Mouse (Mus musculus) erythroblast, adult 5-6 weeks (primary cell): ENCODE measurements around the gene 2610028H24Rik. TPM values are rescaled to one million over a fixed set of nuclear protein-coding genes. Genes with fewer than 3 reads are reported as not detected.
A peak's percentile ranks its signal among the peaks of the same experiment; 100 is the strongest.

Experiments used
- ATAC-seq: replicated peaks from 2 replicates; pipeline ENCODE4 v1.8.0; 2016; ENCODE audit warnings: moderate number of reproducible peaks, mild to moderate bottlenecking, moderate TSS enrichment, inconsistent platforms; ENCODE audit not compliant: poor library complexity, low FRiP score, severe bottlenecking
- total RNA-seq, 2 experiments: library from RNA; stranded (forward) in 1 of 2; stranded (reverse) in 1 of 2; fragments of 150-400 nt in 1 of 2; fragments of 200-764, 138-1000 nt in 1 of 2; gene quantifications; 2 replicates each; pipeline versions ENCODE4 v1.2.3 to v1.2.4; 2015 to 2017; ENCODE audit warnings: low replicate concordance in 2 of 2

Gene 2610028H24Rik
- total RNA-seq (2015; ENCODE audit: low replicate concordance) (not detected in 2 replicates), total RNA-seq (2017; ENCODE audit: low replicate concordance) (not detected in 2 replicates)

DNA sequence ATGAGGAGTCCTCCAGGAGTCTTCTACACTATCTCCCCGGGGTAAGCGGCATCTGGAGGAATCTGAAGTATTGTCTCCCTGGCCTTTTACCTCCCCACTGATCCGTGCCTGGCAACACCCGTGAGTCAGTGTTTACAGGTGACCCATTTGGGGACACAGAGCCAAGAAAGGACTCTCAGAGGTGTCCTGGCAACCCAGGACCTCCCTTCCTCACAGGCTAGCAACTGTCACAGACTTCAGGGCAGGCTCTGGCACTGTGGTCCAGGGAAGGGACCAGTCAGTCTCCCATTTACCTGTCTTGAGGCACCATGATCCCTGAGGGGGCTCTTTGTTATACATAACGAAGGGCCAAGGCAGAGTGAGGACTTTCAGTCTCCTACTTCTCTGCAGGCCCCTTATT is at the start of gene 2610028H24Rik:
TSS of gene 2610028H24Rik (plus strand) at position 231 of the 400 bp plus-strand sequence.
- ATAC-seq, result no peak

DNA sequence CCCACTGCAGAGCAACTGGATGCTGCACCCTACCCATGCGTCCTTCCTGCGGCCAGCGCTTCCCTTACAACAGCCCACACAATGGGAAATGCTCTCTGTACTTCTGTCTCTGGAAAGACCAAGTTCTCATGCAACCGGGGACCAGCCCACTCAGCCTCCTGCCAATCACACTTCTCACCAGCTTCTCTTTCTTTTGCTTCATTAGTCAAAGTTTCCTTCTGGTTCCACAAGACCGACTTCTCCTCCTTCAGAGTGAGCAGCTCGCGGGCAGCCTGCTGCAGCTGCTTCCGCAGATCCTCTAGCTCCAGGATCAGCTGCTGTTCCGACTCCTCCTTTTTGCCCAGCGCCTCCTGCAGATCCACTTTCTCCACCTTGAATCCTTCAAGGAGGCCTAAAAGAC is 40.4 kb upstream of the 2610028H24Rik start:
- ATAC-seq, result no peak

DNA sequence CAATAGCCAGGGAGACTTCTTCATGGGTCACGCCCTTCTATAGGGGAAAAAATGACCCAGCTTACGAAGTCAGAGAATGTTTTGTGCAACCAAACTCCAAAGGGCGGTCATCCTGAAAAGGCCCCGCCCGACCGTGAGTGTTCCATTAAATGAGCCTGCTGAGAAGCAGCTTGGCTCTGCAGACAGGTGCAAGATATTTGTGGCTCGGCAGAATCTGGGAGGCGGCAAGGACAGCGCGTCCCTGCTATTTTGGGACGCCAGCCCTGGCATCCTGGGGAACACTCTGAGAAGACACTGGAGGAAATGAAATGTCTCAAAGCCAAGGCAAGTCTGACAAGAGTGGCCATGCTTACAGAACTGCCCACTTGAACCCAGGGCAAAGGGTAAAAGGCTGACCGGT is 32.1 kb upstream of the 2610028H24Rik start:
- ATAC-seq, result no peak

DNA sequence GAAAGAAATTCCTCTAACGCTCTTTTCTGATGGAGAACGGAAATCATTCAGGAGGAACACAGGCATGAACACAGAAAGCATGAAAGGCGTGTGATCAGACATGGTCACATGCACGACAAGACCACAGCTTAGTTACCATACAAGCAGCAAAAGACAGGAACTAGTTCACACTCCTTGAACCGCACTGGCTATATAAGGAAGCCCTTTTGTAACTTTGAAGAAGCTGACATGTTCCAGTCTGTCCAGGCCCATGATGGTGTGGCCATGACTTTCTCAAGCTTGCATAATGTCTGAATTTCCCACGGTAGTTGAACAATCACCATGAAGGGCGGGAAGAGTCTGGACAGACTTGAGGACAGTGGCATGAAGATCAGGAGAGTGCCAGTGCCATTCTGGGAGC is 23.2 kb upstream of the 2610028H24Rik start:
- ATAC-seq, result no peak

DNA sequence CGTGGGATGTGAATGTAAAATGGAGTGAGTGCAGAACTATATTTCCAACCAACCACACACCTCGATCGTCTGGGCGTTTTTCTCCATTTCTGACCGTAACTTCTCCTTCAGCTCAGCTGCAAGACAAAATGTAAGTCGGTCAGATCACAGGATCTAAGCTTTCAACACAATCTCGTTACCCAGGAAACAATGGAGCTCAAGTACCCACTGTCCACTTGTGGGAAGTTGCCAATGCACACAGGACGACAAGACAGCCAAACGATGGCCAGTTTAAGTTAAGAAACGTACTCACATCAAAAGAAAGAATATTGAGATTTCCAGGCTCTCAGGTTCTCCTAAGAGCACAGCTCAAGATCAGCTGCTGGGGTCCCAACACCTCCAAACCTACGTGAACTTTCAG is 15.0 kb upstream of the 2610028H24Rik start:
- no peak for ATAC-seq

DNA sequence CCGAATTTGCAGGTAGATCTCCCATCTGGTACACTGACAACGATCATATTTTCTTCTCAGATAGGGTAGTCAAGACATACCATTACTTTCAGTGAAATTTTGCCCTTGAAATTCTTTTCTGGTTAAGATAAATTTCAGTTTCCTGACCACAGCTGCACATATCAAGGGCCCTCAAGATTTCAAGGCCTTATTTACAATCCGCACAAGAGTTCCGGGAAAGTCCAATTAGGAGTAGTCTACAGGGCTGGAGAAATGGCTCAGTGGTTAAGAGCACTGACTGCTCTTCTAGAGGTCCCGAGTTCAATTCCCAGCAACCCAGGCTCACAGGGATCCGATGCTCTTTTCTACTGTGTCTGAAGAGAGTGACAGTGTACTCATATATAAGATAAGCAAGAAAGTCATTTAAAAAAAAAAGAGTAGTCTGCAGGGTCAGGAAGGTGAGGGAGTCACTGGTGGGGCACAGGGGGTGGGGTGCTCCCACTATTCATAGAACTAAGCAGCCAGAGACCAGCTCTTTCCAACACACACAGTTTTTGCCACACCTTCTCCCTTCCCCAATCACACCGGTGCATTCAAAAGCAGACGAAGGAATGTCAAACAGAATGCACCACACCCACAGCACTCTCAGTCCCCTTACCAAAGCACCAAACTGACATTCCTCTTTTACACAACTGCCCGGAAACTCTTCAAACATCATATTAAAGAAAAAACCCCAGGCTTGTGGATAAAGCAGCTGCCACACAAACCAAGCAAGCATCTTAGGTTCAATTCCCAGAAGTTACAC is 9.6 kb upstream of the 2610028H24Rik start:
- no peak for ATAC-seq

DNA sequence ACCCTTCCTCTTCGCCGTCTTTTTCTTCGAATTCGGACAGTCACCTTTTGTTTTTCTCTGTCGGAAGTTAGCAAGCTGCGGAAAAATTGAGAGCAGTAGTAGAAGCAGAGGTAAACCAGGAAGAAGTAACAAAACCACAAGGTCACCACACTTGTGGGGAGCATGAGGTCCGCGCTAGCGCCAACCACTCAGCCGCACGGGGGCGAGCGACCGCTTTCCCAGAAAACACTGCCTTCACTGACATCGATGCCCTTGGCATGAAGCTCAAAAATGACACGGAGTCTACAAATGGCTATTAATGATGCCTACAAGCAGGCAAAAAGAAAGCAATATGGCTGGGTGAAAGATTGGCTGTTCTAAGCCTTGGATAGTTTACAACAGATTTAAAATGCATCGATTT is 8.6 kb upstream of the 2610028H24Rik start, which contains the start of gene AC141477.1:
TSS of gene AC141477.1 (minus strand) at position 164 of the 400 bp plus-strand sequence.
- ATAC-seq, result no peak

DNA sequence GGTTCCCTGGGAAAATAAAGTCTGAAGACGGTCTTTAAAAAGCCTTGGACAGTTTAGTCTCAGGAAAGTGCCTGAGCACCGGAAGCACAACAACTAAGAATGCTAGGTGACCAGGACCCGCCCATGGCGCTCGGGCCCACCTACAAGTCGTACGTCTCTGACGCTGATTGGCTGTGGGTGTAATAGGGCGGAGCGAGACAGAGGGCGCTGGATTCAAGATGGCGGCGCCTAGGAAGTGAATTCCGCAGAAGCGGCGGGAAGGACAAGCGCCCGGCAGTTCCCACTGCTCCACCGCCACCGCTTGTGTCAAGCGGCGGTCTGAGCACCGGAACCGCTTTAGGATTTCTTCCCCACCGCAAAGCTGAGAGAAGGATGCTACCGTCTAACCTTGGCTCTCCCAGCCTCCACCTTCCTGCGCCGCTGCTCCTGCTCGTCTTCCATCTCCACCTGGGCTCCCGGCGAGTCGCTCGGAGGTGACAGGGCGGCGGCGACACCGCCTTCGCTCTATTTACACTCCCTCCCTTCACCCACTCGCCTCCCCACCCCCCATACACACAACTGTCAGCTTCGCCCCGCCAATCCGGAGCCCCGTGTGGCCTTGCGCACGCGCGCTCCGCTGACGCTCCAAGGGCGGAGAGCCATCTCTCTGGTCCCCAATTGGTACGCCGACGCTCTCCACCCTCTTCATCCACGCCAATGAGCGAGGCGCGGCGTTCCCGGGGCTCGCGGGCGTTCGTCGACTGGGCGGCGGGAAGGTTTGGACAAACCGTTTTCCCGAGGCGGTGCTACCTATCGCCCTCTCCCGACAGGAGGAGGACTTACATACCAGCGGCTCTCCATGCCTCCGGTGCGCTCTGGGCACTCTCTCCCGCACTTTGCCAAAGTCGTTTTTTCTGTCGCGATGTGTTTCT is 6.4 kb upstream of the 2610028H24Rik start, which contains the start of gene Pcnt:
TSS of gene Pcnt (minus strand) at position 609 of the 911 bp plus-strand sequence.
- ATAC-seq, result peak; percentile 93

DNA sequence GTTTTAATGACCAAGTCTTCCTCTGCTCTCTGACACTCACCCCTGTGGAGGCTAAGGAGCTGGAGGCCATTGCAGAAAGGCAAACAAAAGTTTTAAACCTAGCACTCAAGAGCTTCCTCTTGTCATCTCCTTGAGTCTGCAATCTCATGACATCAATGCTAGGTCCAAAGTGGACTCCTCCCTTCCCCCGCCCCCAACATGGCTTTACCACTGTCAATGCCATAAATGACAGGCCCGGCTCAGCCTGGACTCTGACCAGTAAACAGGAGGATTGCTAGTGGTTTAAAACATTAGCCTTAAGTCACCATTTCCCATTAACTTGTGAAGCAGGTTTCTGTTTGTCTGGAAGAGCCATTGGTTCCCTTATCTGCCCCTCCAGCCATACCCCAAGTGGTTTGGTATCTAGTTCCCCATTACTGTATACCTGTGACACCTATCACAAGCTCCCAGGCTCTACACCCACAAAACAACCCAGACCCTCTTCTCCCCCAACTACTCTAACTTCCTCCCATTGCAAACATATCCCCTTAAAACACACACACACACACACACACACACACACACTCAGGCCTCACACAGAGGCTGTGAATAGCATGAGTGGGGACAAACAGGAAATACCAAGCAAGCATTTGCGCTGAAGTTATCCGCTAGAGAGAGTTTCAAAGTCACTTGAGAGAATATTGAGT is 2.7 kb upstream of the 2610028H24Rik start:
- ATAC-seq, result no peak

DNA sequence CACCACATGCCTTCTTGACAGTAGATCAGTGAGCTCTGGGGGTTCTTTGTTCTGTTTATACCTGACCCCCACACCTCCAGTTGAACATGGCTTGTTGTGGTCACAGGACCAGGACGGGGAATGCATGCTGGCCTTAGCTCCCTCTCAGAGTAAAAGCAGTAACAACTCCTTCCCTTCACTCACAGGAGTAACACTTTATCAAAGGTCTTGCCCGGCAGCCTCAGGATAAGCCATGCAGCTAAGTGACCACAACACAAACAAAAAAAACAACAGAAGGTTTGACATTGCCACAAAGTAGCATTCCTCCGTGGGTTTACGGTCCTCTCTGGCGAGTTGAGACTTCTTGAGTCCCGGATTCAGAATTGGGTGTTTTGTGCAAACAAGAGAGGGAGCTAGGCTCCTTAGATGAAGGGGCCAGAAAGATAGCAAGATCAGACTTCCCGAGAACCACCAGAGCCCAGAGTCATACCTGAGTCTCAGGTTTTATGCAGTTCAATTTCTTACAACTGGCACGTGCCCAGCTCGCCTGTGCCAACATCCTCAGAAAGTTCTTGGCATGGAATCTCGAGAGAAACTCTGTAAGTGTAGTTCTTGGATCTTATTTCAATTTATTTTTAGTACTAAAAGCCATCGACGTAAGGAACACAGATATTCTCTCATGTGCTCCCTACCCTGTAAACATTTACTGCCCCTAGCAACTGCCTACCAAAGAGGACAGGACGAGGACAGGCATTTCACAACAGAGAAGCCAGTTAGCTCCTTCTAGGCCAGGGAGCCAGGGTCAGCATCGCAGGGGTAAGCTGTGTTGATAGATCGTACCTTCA is 1.3 kb upstream of the 2610028H24Rik start:
- no peak for ATAC-seq

DNA sequence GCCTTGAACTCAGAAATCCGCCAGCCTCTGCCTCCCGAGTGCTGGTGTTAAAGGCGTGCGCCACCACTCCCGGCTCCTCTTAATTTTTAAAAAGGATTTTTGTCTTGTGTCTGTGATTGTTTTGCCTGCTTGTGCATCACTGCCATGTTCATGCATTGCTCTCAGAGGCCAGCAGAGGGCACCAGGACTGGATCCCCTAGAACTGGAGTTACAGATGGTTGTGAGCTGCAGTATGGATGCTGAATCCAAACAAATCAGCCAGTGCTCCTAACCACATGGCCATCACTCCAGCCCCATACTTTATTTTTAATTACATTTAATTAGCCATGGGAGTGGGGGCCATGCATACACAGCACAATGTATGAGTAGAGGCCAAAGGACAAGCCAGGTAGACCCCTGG is 6.4 kb downstream of the 2610028H24Rik start:
- ATAC-seq, result no peak; the same call in 1 of the 2 replicates

DNA sequence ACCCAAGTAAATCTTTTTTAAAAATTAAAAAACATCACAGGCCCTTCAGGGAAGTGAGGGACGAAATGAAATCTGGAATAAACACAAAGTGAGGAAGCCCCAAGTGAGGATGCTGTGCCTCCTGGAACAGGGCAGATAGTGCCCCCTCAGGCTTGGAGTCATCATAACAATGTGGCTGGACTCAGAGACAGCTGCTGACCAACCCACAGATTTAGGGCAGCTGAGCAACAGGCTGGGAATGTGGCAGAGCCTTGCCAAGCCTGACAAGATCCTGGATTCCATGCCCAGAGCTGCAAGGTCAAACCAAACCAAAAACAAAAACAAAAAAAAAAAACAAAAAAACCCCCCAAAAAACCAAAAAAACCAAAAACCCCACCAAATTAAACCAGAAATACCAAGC is 12.4 kb downstream of the 2610028H24Rik start:
- ATAC-seq, result no peak

DNA sequence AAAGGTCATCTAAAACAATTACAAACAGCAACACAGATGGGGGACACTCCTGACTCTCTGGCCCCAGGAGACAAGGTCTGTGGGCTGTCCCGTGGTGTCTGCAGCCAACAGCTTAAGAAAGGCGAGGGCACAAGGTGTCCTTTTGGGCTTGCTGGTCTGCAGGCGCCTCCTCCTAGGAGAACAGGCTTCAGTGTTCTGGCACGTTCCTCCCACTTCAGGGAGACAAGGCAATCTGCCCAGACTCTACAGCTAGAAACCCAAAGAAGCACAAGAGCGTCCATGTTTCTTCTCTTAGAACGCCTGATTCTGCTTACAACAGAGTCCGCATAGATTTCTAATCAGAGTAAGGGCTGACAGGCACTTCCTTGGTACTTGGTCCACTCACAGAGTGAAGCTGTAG is 13.4 kb downstream of the 2610028H24Rik start:
- no peak for ATAC-seq

DNA sequence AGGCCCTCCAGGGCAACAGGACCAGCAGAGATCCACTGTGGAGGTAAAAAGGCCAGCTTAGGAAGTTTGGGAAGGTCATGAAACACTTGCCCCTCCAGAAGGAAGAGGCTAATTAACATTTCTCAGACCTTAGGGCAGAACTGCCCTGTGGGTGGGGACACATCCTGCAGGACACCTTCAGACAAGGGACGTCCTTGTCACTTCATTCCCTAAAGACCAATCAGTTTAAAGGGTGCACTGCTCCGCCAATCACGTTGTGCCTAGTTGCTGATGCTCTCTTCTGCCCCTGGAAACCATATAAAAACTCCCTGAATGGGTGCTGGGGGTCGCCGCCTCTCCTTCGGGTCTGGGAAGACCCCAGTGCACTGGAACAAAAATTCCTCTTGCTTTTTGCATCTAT is 13.8 kb downstream of the 2610028H24Rik start:
- no peak for ATAC-seq

DNA sequence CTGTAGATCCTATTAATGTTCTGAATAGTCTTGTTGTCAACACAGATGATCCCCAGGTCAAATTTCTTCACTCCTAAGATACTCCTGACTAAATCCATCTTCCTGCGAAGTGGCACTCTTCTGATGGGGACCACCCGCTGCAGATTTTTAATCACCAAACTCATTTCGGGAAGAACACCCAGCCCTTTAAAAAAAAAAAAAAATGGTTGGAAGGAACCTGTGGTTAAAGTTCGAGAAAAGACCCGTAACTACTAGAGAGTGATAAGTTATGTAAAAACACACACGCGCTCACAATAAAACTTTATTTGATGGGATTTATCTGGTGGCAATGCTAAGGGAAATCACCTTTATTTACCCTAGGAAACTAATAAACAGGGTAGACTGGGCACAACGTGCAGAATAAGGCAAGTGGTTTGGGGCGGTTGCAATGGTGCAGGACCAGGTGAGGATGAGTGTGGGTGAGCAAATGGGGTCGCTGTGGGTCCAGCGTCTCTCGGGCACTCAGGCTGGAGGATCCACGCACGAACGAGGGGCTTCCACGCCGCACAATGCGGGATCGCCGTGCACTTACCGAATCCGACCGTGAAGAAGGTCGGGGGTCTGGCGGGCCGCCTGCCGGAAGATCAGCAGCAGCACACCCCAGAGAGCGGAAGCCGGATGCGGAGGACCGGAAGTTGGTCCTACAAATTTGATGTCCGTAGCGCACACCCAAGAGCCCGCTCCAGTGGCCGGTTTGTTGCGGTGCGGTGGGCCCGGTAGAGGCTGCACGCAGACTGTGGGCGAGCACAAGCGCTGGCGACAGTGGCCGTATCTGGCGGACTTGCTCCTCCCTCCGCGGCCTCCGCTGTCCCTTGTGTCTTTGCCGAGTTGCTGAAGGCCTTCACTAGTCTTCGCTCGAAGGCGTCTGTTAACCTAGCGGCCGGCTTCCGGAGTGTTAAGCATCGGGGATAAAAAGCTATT is 19.6 kb downstream of the 2610028H24Rik start, which contains the start of the genes Mcm3ap and Ybey:
TSS of gene Mcm3ap (plus strand) at position 725 of the 960 bp plus-strand sequence.
TSS of gene Ybey (minus strand) at position 912 of the 960 bp plus-strand sequence.
- peak; percentile 98 for ATAC-seq

DNA sequence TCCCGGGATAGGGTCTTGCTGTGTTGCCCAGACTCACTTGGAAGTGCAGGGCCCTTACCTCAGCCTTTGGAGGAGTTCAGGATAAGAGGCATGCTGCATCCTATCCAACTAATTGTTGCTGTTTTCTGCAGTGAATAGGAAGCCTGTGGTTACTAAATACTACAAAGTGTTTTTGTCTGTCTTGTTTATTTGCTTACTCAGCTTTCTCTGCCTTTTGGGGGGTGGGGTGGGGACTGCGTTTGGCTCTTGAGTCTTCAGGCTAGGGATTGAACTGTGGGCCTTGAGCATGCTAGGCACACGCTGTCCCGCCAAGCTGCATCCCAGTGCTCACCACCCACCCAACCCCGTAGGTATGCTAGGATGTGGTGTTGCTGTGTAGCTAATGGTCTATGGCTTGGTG is 24.9 kb downstream of the 2610028H24Rik start:
- no peak for ATAC-seq

DNA sequence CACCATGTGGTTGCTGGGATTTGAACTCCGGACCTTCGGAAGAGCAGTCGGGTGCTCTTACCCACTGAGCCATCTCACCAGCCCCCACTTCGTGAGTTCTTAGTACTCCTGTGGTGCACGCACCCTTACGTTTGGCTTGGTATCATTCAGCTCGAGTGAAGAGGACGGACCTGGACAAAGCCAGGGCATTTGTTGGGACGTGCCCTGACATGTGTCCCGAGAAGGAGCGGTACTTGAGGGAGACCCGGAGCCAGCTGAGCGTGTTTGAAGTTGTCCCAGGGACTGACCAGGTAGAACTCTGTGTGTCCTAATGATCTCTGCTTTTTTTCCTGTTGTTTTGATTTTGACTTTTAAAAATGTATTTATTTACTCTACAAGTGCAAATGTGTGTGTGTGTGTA is 32.0 kb downstream of the 2610028H24Rik start:
- ATAC-seq, result no peak

DNA sequence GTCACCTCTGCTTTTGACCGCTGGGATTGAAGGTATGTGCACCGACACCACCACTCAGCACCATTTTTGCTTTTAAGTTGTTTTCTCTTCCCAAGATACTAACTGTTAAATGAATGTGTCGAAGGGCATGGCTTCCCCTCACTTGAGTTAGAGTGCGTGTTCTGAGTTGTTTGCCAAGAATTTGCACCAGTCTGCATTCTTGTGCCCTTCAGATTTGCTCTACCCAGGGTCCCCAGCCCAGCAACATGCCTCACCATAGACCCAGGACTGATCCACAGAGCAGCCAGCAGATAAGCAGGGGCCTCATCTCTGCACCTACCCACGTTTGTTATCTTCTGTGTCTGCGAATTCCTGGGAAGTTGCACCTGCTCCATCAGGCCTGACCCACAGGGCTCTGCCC is 32.6 kb downstream of the 2610028H24Rik start:
- no peak for ATAC-seq
